Mouse (Mus musculus) embryonic facial prominence, embryonic 10.5 days (tissue): ENCODE data around the gene E330009J07Rik. TPM values are rescaled to one million over a fixed set of nuclear protein-coding genes. Genes with fewer than 3 reads are reported as not detected.

ENCODE experiments used
- DNase-seq: peaks from one replicate; pipeline ENCODE4 v3.0.0-alpha.2; 2017; ENCODE audit warnings: low spot score
- H3K27ac ChIP-seq: fragments of 300-500 bp; sonication (generic); replicated peaks from 2 replicates; pipeline ENCODE4 v1.5.1; 2016; ENCODE audit warnings: mild to moderate bottlenecking
- H3K27me3 ChIP-seq: fragments of 300-500 bp; sonication (generic); replicated peaks from 2 replicates; pipeline ENCODE4 v1.6.1; 2016; ENCODE audit warnings: low read depth, mild to moderate bottlenecking; ENCODE audit not compliant: poor library complexity, severe bottlenecking
- H3K36me3 ChIP-seq: fragments of 300-500 bp; sonication (generic); replicated peaks from 2 replicates; pipeline ENCODE4 v1.6.1; 2016; ENCODE audit warnings: mild to moderate bottlenecking, moderate library complexity
- H3K4me1 ChIP-seq: fragments of 300-500 bp; sonication (generic); 2 replicates; pipeline ENCODE4 v1.6.1; 2016
- H3K4me3 ChIP-seq: fragments of 300-500 bp; sonication (generic); 2 replicates; pipeline ENCODE4 v1.5.1; 2016; ENCODE audit warnings: mild to moderate bottlenecking, moderate library complexity
- H3K9me3 ChIP-seq: fragments of 300-500 bp; sonication (generic); 2 replicates; pipeline ENCODE4 v1.6.1; 2016; ENCODE audit warnings: mild to moderate bottlenecking
- WGBS: fragments of 180-500 bp; shearing (Covaris S2); methylation state at CpG from one replicate; pipeline ENCODE4 v1.1.7; 2016; 5-methylcytosine and 5-hydroxymethylcytosine counted together
- polyA plus RNA-seq: library from polyadenylated mRNA; unstranded; fragments of >200 nt; fragmentation: Nextera tagmentation; extraction: Ambion mirVana; gene quantifications from 2 replicates; pipeline ENCODE4 v1.2.1, GENCODE M21; 2016

Gene E330009J07Rik
- polyA plus RNA-seq, 1 experiment from 2014 or later: 11.2 TPM

- WGBS: 63% methylated on average over 3 of the region's 3 CpGs
- H3K36me3 ChIP-seq: peaks cover 44% of the 10 kb centered on the region
- H3K4me1 ChIP-seq: no peaks in the 10 kb centered on the region
- H3K27ac ChIP-seq: no peak overlapping the region
- no peaks in the 10 kb centered on the region for H3K9me3 ChIP-seq
- no peak for DNase-seq
- no peaks in the 10 kb centered on the region for H3K27me3 ChIP-seq
- H3K4me3 ChIP-seq: no peak overlapping the region
Observed at GRCm38 (mm10) chr6:40385682-40386081, 50.3 kb downstream of the E330009J07Rik start.

GRCm38 (mm10) chr6:40381908-40382307 is 54.0 kb downstream of the E330009J07Rik start:
- 90% methylated on average over 4 of the region's 4 CpGs for WGBS
- Histone ChIP-seq H3K9me3 (no peaks in the 10 kb centered on the region), H3K36me3 (peaks cover 43% of the 10 kb centered on the region), H3K27me3 (no peaks in the 10 kb centered on the region), H3K27ac (no peak overlapping the region), H3K4me3 (no peak overlapping the region), H3K4me1 (no peaks in the 10 kb centered on the region)
- no peak for DNase-seq

- no peak overlapping the region for H3K27ac ChIP-seq
- no peaks in the 10 kb centered on the region for H3K9me3 ChIP-seq
- no peak for DNase-seq
- H3K4me3 ChIP-seq: no peak overlapping the region
- H3K36me3 ChIP-seq: peaks cover 42% of the 10 kb centered on the region
- no peaks in the 10 kb centered on the region for H3K27me3 ChIP-seq
- no peaks in the 10 kb centered on the region for H3K4me1 ChIP-seq
- 87% methylated on average over 3 of the region's 3 CpGs for WGBS
Observed at GRCm38 (mm10) chr6:40380181-40380580, 55.8 kb downstream of the E330009J07Rik start.

GRCm38 (mm10) chr6:40371031-40371430 is 64.9 kb downstream of the E330009J07Rik start:
- 95% methylated on average over 6 of the region's 6 CpGs for WGBS
- H3K27me3 ChIP-seq: no peaks in the 10 kb centered on the region
- no peak overlapping the region for H3K27ac ChIP-seq
- DNase-seq: no peak
- peaks cover 29% of the 10 kb centered on the region for H3K36me3 ChIP-seq
- H3K4me1 ChIP-seq: no peaks in the 10 kb centered on the region
- H3K4me3 ChIP-seq: no peak overlapping the region
- no peaks in the 10 kb centered on the region for H3K9me3 ChIP-seq

GRCm38 (mm10) chr6:40353360-40353759 is 82.6 kb downstream of the E330009J07Rik start:
- H3K27me3 ChIP-seq: no peaks in the 10 kb centered on the region
- H3K27ac ChIP-seq: no peak overlapping the region
- DNase-seq: no peak

More at GRCm38 (mm10) chr6:40353360-40353759, 82.6 kb downstream of the E330009J07Rik start:
- no peaks in the 10 kb centered on the region for H3K4me1 ChIP-seq
- H3K36me3 ChIP-seq: peaks cover 41% of the 10 kb centered on the region
- WGBS: 94% methylated on average over 7 of the region's 7 CpGs
- H3K9me3 ChIP-seq: no peaks in the 10 kb centered on the region
- H3K4me3 ChIP-seq: no peak overlapping the region

Other genes starting within 250 kb of the E330009J07Rik start
- 50.6 and 53.3 TPM in 2 replicates for gene Agk, start 111.0 kb downstream of the E330009J07Rik start, polyA plus RNA-seq
- not detected in 2 replicates for gene Wee2, start 3.0 kb upstream of the E330009J07Rik start, polyA plus RNA-seq
- 221 and 226 TPM in 2 replicates for gene Ssbp1, start 35.2 kb upstream of the E330009J07Rik start, polyA plus RNA-seq
- 0.27 TPM in 1 of 2 replicates, not detected in the other for gene Tas2r137, start 55.1 kb upstream of the E330009J07Rik start, polyA plus RNA-seq
- 0.15 TPM in 1 of 2 replicates, not detected in the other for gene Tas2r108, start 57.4 kb upstream of the E330009J07Rik start, polyA plus RNA-seq
- not detected in 2 replicates for gene Prss37, start 83.4 kb upstream of the E330009J07Rik start, polyA plus RNA-seq
- 0.09 and 0.16 TPM in 2 replicates for gene Olfr461, start 118.9 kb upstream of the E330009J07Rik start, polyA plus RNA-seq
- not detected in 2 replicates for gene Olfr460, start 133.4 kb upstream of the E330009J07Rik start, polyA plus RNA-seq
- 0.37 and 0.44 TPM in 2 replicates for gene Clec5a, start 149.7 kb upstream of the E330009J07Rik start, polyA plus RNA-seq
- not detected in 2 replicates for gene Tas2r138, start 177.2 kb upstream of the E330009J07Rik start, polyA plus RNA-seq
- gene Mgam, start 192.7 kb upstream of the E330009J07Rik start, polyA plus RNA-seq: 0.04 TPM in 1 of 2 replicates, not detected in the other